19 mouse cellular contexts compared by ENCODE assay signal in the genomic region with DNA sequence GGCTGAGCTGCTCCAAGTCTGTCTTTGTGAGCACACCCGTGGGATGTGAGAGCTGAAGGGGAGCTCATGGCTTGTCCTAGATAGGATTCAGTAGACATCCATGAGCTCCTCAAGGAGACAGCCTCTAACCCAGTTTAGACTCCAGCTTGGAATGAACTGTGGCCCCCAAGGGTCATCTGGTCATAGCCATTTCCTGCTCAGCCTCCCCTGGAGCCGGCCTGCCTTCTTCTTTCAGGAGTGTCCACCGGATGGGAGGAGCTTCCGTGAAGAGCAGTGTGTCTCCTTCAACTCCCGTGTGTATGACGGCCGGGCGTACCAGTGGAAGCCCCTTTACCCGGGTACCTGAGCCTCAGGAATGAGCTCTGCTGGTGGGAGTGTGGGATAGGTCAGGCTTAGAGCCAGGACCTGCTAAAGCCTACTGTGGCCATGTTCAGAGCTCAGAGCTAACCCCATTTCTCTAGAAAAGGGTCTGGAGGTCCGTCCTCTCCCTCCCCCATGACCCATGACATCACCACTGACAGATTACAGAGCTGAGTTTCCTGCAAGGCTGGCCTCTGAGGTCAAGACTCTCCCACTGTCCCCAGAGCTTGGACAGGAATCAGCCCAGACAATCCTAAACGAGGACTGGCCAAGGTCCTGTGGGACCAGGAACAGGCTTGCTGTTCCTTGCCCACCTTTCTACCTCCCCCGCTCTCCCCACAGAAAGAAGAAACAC. TPM values are rescaled to one million over a fixed set of nuclear protein-coding genes. Genes with fewer than 3 reads are reported as not detected.
A peak's percentile ranks its signal among the peaks of the same experiment; 100 is the strongest.
DNase-seq lines count a peak whose midpoint lies in the region; ATAC-seq and TF ChIP-seq lines count a peak whose summit lies in the region.
"Had no signal": no experiment of that assay in that cellular context is flagged by ENCODE, and none has a peak within 500 bp of the region (broad histone marks: within the 10 kb centered on the region; RNA-seq: fewer than 3 reads in every experiment).

No protein-coding gene starts in this region.

- DNase-seq in heart, adult 9 months (ENCODE audit: low spot score in 2 of 2): peak; percentile 41 to 43
- DNase-seq in heart, adult 8-10 months (ENCODE audit: low spot score): no peak
- peak; percentile 60 for DNase-seq in lung, postnatal 10 days
- no peak for DNase-seq in lung, postnatal 25 days (ENCODE audit: low spot score)
- DNase-seq in kidney, postnatal 36 days: peak; percentile 70 to 81
- no peak for DNase-seq in c-Kit-positive CD71-positive TER-119-positive erythroid progenitor cells, embryonic 14.5 days (ENCODE audit: low spot score)
- DNase-seq: cerebellum, adult 9-10 months; embryo, embryonic 11 days; forebrain, postnatal 0 days; gastrocnemius, postnatal 10 days; left cerebral cortex, postnatal 4 days; thymus, postnatal 4 days had no signal

- H3K4me1 ChIP-seq in intestine, postnatal 0 days (replicated peaks; ENCODE audit: control insufficient read depth, insufficient read depth, low read length): 0 out of 2 replicates have a peak, but pooled peaks cover 3% of the 10 kb centered on the region

- no peak overlapping the region for H3K27ac ChIP-seq in intestine, postnatal 0 days (ENCODE audit: low read depth, low read length)
- H3K27ac ChIP-seq: liver, embryonic 15.5 days; stomach, postnatal 0 days had no signal

- 66% methylated on average over 12 of the region's 12 CpGs for WGBS in intestine, postnatal 0 days

- no peak overlapping the region for H3K9ac ChIP-seq in intestine, postnatal 0 days (ENCODE audit: low read depth, low read length)
- H3K9ac ChIP-seq: forebrain, postnatal 0 days; liver, embryonic 15.5 days had no signal

- H3K27me3 ChIP-seq in intestine, postnatal 0 days (replicated peaks; ENCODE audit: control insufficient read depth, insufficient read depth, low read length): no peaks in the 10 kb centered on the region

- no peak overlapping the region for H3K4me2 ChIP-seq in intestine, postnatal 0 days (replicated peaks; ENCODE audit: low read depth)
- H3K4me2 ChIP-seq: liver, embryonic 15.5 days had no signal

- no peak for TF ChIP-seq CTCF in intestine, postnatal 0 days (IDR thresholded peaks at IDR 0.05; ENCODE audit: low read depth)

- H3K4me3 ChIP-seq in intestine, postnatal 0 days (ENCODE audit: low read depth, low read length): no peak overlapping the region
- H3K4me3 ChIP-seq: liver, embryonic 15.5 days had no signal

- no peak for ATAC-seq in intestine, postnatal 0 days
- ATAC-seq: forebrain, postnatal 0 days had no signal

- no peaks in the 10 kb centered on the region for H3K36me3 ChIP-seq in intestine, postnatal 0 days (ENCODE audit: control insufficient read depth, insufficient read depth)
- H3K36me3 ChIP-seq: G1E; liver, embryonic 15.5 days had no signal

- H3K9me3 ChIP-seq in intestine, postnatal 0 days (ENCODE audit: control insufficient read depth): no peaks in the 10 kb centered on the region
- H3K9me3 ChIP-seq: G1E; liver, embryonic 15.5 days had no signal

RNA-seq across cellular contexts. Expression of gene Adamtsl2, which starts 4.7 kb away (rescaled TPM):
- 1 to 10 TPM; 4.4 to 6.6 (median 5.1) TPM for total RNA-seq in heart, adult 8-10 months (2022)
- 1.0 and 1.3 TPM in 2 replicates for polyA plus RNA-seq in intestine, postnatal 0 days (2015; fragmentation: Nextera tagmentation; extraction: Ambion mirVana)
- total RNA-seq: neutrophil, adult 5-6 weeks had no signal
- polyA plus RNA-seq: G1E had no signal

RNA-seq across cellular contexts. Expression of gene Mymk, which starts 11.9 kb away (rescaled TPM):
- not detected for total RNA-seq in heart, adult 8-10 months (2022)
- polyA plus RNA-seq in intestine, postnatal 0 days (2015; fragmentation: Nextera tagmentation; extraction: Ambion mirVana): not detected in 2 replicates
- total RNA-seq: forebrain, postnatal 0 days; neutrophil, adult 5-6 weeks had no signal
- polyA plus RNA-seq: G1E had no signal

RNA-seq across cellular contexts. Expression of gene Slc2a6, which starts 56.1 kb away (rescaled TPM):
- 1 to 10 TPM in 1 of 4 experiments, under 1 TPM in 3; 0.27 to 1.5 (median 0.56) TPM for total RNA-seq in heart, adult 8-10 months (2022)
- 0.59 and 0.93 TPM in 2 replicates for polyA plus RNA-seq in intestine, postnatal 0 days (2015; fragmentation: Nextera tagmentation; extraction: Ambion mirVana)
- polyA plus RNA-seq: G1E had no signal

RNA-seq across cellular contexts. Expression of gene Fam163b, which starts 58.4 kb away (rescaled TPM):
- total RNA-seq in heart, adult 8-10 months (2022): under 1 TPM; 0.27 to 0.63 (median 0.48) TPM
- 0.10 TPM in 2 replicates for polyA plus RNA-seq in intestine, postnatal 0 days (2015; fragmentation: Nextera tagmentation; extraction: Ambion mirVana)
- total RNA-seq: neutrophil, adult 5-6 weeks had no signal
- polyA plus RNA-seq: C2C12; G1E; liver, embryonic 15.5 days; spleen, adult 2 months had no signal

Comparison
In these comparisons a context has a peak if more than half of its experiments do, and no peak if none do; other contexts are left out.
1. DNase-seq: peak in heart, adult 9 months (2 of 2), lung, postnatal 10 days (single experiment) and kidney, postnatal 36 days (2 of 2); none in heart, adult 8-10 months (single experiment), lung, postnatal 25 days (single experiment) and c-Kit-positive CD71-positive TER-119-positive erythroid progenitor cells, embryonic 14.5 days (single experiment).